In genomic region chr9:54691241-54691805, GRCm38 (mm10) we compare ENCODE assay signal across 8 mouse cellular contexts. TPM values are rescaled to one million over a fixed set of nuclear protein-coding genes. Genes with fewer than 3 reads are reported as not detected.
DNase-seq lines count a peak whose midpoint lies in the region; ATAC-seq and TF ChIP-seq lines count a peak whose summit lies in the region.
"Not testable (repeated sequence)": the region's sequence is repeated elsewhere in the genome, so short reads cannot be mapped to it uniquely, and the experiment has no call there.

No protein-coding gene starts in this region.

- not testable (repeated sequence) for H3K27ac ChIP-seq in bone marrow macrophage, adult 2 months (ENCODE audit: insufficient read depth, low read depth, low read length); embryonic facial prominence, embryonic 13.5 days; limb, embryonic 13.5 days
- H3K27ac ChIP-seq in heart, embryonic 10.5 days, result peak overlapping the region; percentile 69; the same call in 1 of the 2 replicates

- H3K9me3 ChIP-seq in embryonic facial prominence, embryonic 13.5 days; heart, embryonic 10.5 days; limb, embryonic 13.5 days; megakaryocyte, embryonic 14.5 days: not testable (repeated sequence)

- 5% methylated on average over 31 of the region's 31 CpGs for WGBS in embryonic facial prominence, embryonic 13.5 days
- 6% methylated on average over 31 of the region's 31 CpGs for WGBS in heart, embryonic 10.5 days
- WGBS in limb, embryonic 13.5 days, result 4% methylated on average over 31 of the region's 31 CpGs

- peak overlapping the region; percentile 57 for H3K9ac ChIP-seq in embryonic facial prominence, embryonic 13.5 days
- peak overlapping the region; percentile 56 for H3K9ac ChIP-seq in limb, embryonic 13.5 days

- not testable (repeated sequence) for TF ChIP-seq CTCF in bone marrow macrophage, adult 2 months (IDR thresholded peaks at IDR 0.05; ENCODE audit: low read depth, low read length)

- peaks cover 12% of the 10 kb centered on the region for H3K27me3 ChIP-seq in embryonic facial prominence, embryonic 13.5 days
- peaks cover 37% of the 10 kb centered on the region for H3K27me3 ChIP-seq in heart, embryonic 10.5 days (ENCODE audit: insufficient read depth, poor library complexity, severe bottlenecking)
- H3K27me3 ChIP-seq in limb, embryonic 13.5 days, result peaks cover 13% of the 10 kb centered on the region
- H3K27me3 ChIP-seq in megakaryocyte, embryonic 14.5 days (replicated peaks), result peaks cover 62% of the 10 kb centered on the region

- not testable (repeated sequence) for TF ChIP-seq POLR2A in bone marrow macrophage, adult 2 months (IDR thresholded peaks at IDR 0.05; ENCODE audit: borderline replicate concordance, low read depth, low read length)

- not testable (repeated sequence) for ATAC-seq in embryonic facial prominence, embryonic 13.5 days (ENCODE audit: insufficient number of reproducible peaks, insufficient read depth, low FRiP score, low TSS enrichment, low read depth); limb, embryonic 13.5 days (ENCODE audit: low FRiP score, low read depth)
- ATAC-seq in inflammation-experienced regulatory T-cells, adult 6 months, result peak; percentile 84

- peak overlapping the region; percentile 67 for H3K4me2 ChIP-seq in embryonic facial prominence, embryonic 13.5 days
- peak overlapping the region; percentile 67 for H3K4me2 ChIP-seq in limb, embryonic 13.5 days (replicated peaks)

- H3K4me1 ChIP-seq in bone marrow macrophage, adult 2 months (ENCODE audit: control insufficient read depth, insufficient read depth, low read length); embryonic facial prominence, embryonic 13.5 days; heart, embryonic 10.5 days; limb, embryonic 13.5 days; megakaryocyte, embryonic 14.5 days: not testable (repeated sequence)

- DNase-seq in CD4-positive helper T cell, adult 2 months (ENCODE audit: low read depth, low spot score), result peak; percentile 47
- DNase-seq in heart, embryonic 10.5 days (ENCODE audit: low spot score), result not testable (repeated sequence)
- peak; percentile 13 for DNase-seq in ovary, adult 18-20 months (ENCODE audit: low spot score)

- not testable (repeated sequence) for H3K36me3 ChIP-seq in embryonic facial prominence, embryonic 13.5 days; heart, embryonic 10.5 days; limb, embryonic 13.5 days; megakaryocyte, embryonic 14.5 days (replicated peaks; ENCODE audit: low read length)

- peak overlapping the region; percentile 18; the same call in 1 of the 2 replicates for H3K4me3 ChIP-seq in bone marrow macrophage, adult 2 months (ENCODE audit: insufficient read depth, low read length)
- peak overlapping the region; percentile 39 for H3K4me3 ChIP-seq in embryonic facial prominence, embryonic 13.5 days
- peak overlapping the region; percentile 55 for H3K4me3 ChIP-seq in heart, embryonic 10.5 days
- H3K4me3 ChIP-seq in limb, embryonic 13.5 days, result peak overlapping the region; percentile 38
- H3K4me3 ChIP-seq in megakaryocyte, embryonic 14.5 days (replicated peaks), result peak overlapping the region; percentile 87

RNA-seq across cellular contexts. Expression of gene Dnaja4, which starts 7.3 kb away (rescaled TPM):
- 0.19 and 0.27 TPM in 2 replicates for polyA plus RNA-seq in bone marrow macrophage, adult 2 months (2012; ENCODE audit: insufficient read depth, insufficient read length, missing spikeins)
- 7.3 and 8.2 TPM in 2 replicates for polyA plus RNA-seq in embryonic facial prominence, embryonic 13.5 days (2015; fragmentation: Nextera tagmentation; extraction: Ambion mirVana)
- polyA plus RNA-seq in heart, embryonic 10.5 days (2016; fragmentation: Nextera tagmentation; extraction: Ambion mirVana), result 9.7 and 16.3 TPM in 2 replicates
- 1 to 10 TPM; 3.7 to 8.5 (median 5.6) TPM for polyA plus RNA-seq in inflammation-experienced regulatory T-cells, adult 6 months (2017; shearing (Covaris generic))
- polyA plus RNA-seq in limb, embryonic 13.5 days (2015; fragmentation: Nextera tagmentation; extraction: Ambion mirVana), result 8.9 and 11.5 TPM in 2 replicates
- 0.46 TPM in 1 of 2 replicates, not detected in the other for polyA plus RNA-seq in megakaryocyte, embryonic 14.5 days (2012; ENCODE audit: insufficient read depth, low replicate concordance)

RNA-seq across cellular contexts. Expression of gene Acsbg1, which starts 29.7 kb away (rescaled TPM):
- not detected in 2 replicates for polyA plus RNA-seq in bone marrow macrophage, adult 2 months (2012; ENCODE audit: insufficient read depth, insufficient read length, missing spikeins)
- 1.4 and 1.6 TPM in 2 replicates for polyA plus RNA-seq in embryonic facial prominence, embryonic 13.5 days (2015; fragmentation: Nextera tagmentation; extraction: Ambion mirVana)
- 0.27 and 0.48 TPM in 2 replicates for polyA plus RNA-seq in heart, embryonic 10.5 days (2016; fragmentation: Nextera tagmentation; extraction: Ambion mirVana)
- 10 to 100 TPM; 59.4 to 69.2 (median 67.4) TPM for polyA plus RNA-seq in inflammation-experienced regulatory T-cells, adult 6 months (2017; shearing (Covaris generic))
- polyA plus RNA-seq in limb, embryonic 13.5 days (2015; fragmentation: Nextera tagmentation; extraction: Ambion mirVana), result 0.25 and 0.31 TPM in 2 replicates
- polyA plus RNA-seq in megakaryocyte, embryonic 14.5 days (2012; ENCODE audit: insufficient read depth, low replicate concordance), result 1.8 TPM in 1 of 2 replicates, not detected in the other

RNA-seq across cellular contexts. Expression of gene Wdr61, which starts 43.0 kb away (rescaled TPM):
- 32.7 and 39.9 TPM in 2 replicates for polyA plus RNA-seq in bone marrow macrophage, adult 2 months (2012; ENCODE audit: insufficient read depth, insufficient read length, missing spikeins)
- polyA plus RNA-seq in embryonic facial prominence, embryonic 13.5 days (2015; fragmentation: Nextera tagmentation; extraction: Ambion mirVana), result 156 and 167 TPM in 2 replicates
- polyA plus RNA-seq in heart, embryonic 10.5 days (2016; fragmentation: Nextera tagmentation; extraction: Ambion mirVana), result 130 and 151 TPM in 2 replicates
- polyA plus RNA-seq in inflammation-experienced regulatory T-cells, adult 6 months (2017; shearing (Covaris generic)), result 100 to 1,000 TPM; 119 to 128 (median 127) TPM
- polyA plus RNA-seq in limb, embryonic 13.5 days (2015; fragmentation: Nextera tagmentation; extraction: Ambion mirVana), result 156 and 174 TPM in 2 replicates
- 10.7 and 17.7 TPM in 2 replicates for polyA plus RNA-seq in megakaryocyte, embryonic 14.5 days (2012; ENCODE audit: insufficient read depth, low replicate concordance)

Comparison
In these comparisons a context has a peak if more than half of its experiments do, and no peak if none do; other contexts are left out.
1. H3K4me3 ChIP-seq: peak in every context shown above with its lines; median percentile 87 in megakaryocyte, embryonic 14.5 days; 55 in heart, embryonic 10.5 days; 39 in embryonic facial prominence, embryonic 13.5 days; 38 in limb, embryonic 13.5 days; 18 in bone marrow macrophage, adult 2 months.
2. RNA of gene Acsbg1, which starts 29.7 kb away (polyA plus RNA-seq): 59.4 to 69.2 TPM in inflammation-experienced regulatory T-cells, adult 6 months; 1.8 TPM in megakaryocyte, embryonic 14.5 days, 1.4 to 1.6 TPM in embryonic facial prominence, embryonic 13.5 days, 0.27 to 0.48 TPM in heart, embryonic 10.5 days, 0.25 to 0.31 TPM in limb, embryonic 13.5 days and not detected in bone marrow macrophage, adult 2 months; every median in the first group is over 10 times any median in the second.